Mouse (Mus musculus) MN1 (cell line): ENCODE results near the gene Fam163a.

Experiments
- DNase-seq: peaks from one replicate; pipeline ENCODE4 v3.0.0-alpha.2; 2016; ENCODE audit warnings: low spot score

Gene Fam163a

GRCm38 (mm10) chr1:156027849-156028248 is 177.0 kb downstream of the Fam163a start:
- no peak for DNase-seq
